Mouse (Mus musculus) lung, postnatal 25 days (tissue): ENCODE measurements around the gene Nxnl1.

Source experiments
- DNase-seq: peaks from one replicate; pipeline ENCODE4 v3.0.0; 2022; ENCODE audit warnings: low spot score

The Nxnl1 gene

GRCm38 (mm10) chr8:71580201-71580600 is 13.8 kb upstream of the Nxnl1 start:
- DNase-seq: no peak

- no peak for DNase-seq
Measured at GRCm38 (mm10) chr8:71579476-71579875, 13.1 kb upstream of the Nxnl1 start.

GRCm38 (mm10) chr8:71579009-71579408 is 12.6 kb upstream of the Nxnl1 start:
- DNase-seq: no peak

GRCm38 (mm10) chr8:71577856-71578387 is 11.5 kb upstream of the Nxnl1 start:
- no peak for DNase-seq

- no peak for DNase-seq
Measured at GRCm38 (mm10) chr8:71575020-71575419, 8.6 kb upstream of the Nxnl1 start.

- DNase-seq: no peak
Measured at GRCm38 (mm10) chr8:71574426-71574825, 8.0 kb upstream of the Nxnl1 start.

GRCm38 (mm10) chr8:71572847-71573633 is 6.6 kb upstream of the Nxnl1 start:
- DNase-seq: no peak

- no peak for DNase-seq
Measured at GRCm38 (mm10) chr8:71572077-71572476, 5.7 kb upstream of the Nxnl1 start.

- peak; percentile 96 for DNase-seq
Measured at GRCm38 (mm10) chr8:71570291-71570954, 4.0 kb upstream of the Nxnl1 start.

- peak; percentile 95 for DNase-seq
Measured at GRCm38 (mm10) chr8:71569366-71570290, 3.2 kb upstream of the Nxnl1 start.

GRCm38 (mm10) chr8:71568941-71569340 is 2.5 kb upstream of the Nxnl1 start:
- DNase-seq: no peak

GRCm38 (mm10) chr8:71568387-71568937 is 2.1 kb upstream of the Nxnl1 start, which contains the start of gene Slc27a1:
Slc27a1 (plus strand) TSS chr8:71568882.
- peak; percentile 67 for DNase-seq

GRCm38 (mm10) chr8:71567587-71567986 is 1.2 kb upstream of the Nxnl1 start:
- DNase-seq: no peak

- DNase-seq: no peak
Measured at GRCm38 (mm10) chr8:71563992-71564391, 2.4 kb downstream of the Nxnl1 start.

- DNase-seq: peak; percentile 81
Measured at GRCm38 (mm10) chr8:71562751-71563150, 3.6 kb downstream of the Nxnl1 start.

- peak; percentile 71 for DNase-seq
Measured at GRCm38 (mm10) chr8:71561401-71561800, 5.0 kb downstream of the Nxnl1 start.

- DNase-seq: no peak
Measured at GRCm38 (mm10) chr8:71560765-71561164, 5.6 kb downstream of the Nxnl1 start.

GRCm38 (mm10) chr8:71560071-71560470 is 6.3 kb downstream of the Nxnl1 start:
- no peak for DNase-seq

GRCm38 (mm10) chr8:71558958-71559690 is 7.3 kb downstream of the Nxnl1 start:
- DNase-seq: peak; percentile 85

- DNase-seq: no peak
Measured at GRCm38 (mm10) chr8:71558071-71558957, 8.1 kb downstream of the Nxnl1 start, which contains the start of gene Tmem221. Tmem221 (minus strand) TSS chr8:71558871.
